Mouse (Mus musculus): Measurements from ENCODE around the gene Rpl23a. TPM values are rescaled to one million over a fixed set of nuclear protein-coding genes. Genes with fewer than 3 reads are reported as not detected.

The Rpl23a gene
- polyA plus RNA-seq, 1 experiment: 312 TPM

- Histone ChIP-seq H3K27me3 (ENCODE audit: control insufficient read depth, insufficient read depth, low read length) (no peaks in the 10 kb centered on the region), H3K4me3 (ENCODE audit: control insufficient read depth, insufficient read depth, low read length) (no peak overlapping the region), H3K4me1 (replicated peaks; ENCODE audit: control insufficient read depth, insufficient read depth, low read length) (peaks cover 3% of the 10 kb centered on the region), H3K27ac (ENCODE audit: control insufficient read depth, insufficient read depth, low read length) (no peak overlapping the region), H3K36me3 (ENCODE audit: control insufficient read depth, insufficient read depth, low read length) (peaks cover 88% of the 10 kb centered on the region)
- no peak for TF ChIP-seq POLR2A (IDR thresholded peaks at IDR 0.05; ENCODE audit: control insufficient read depth, extremely low read depth, insufficient read depth, low read length, poor library complexity)
- TF ChIP-seq CTCF (IDR thresholded peaks at IDR 0.05; ENCODE audit: borderline replicate concordance, control insufficient read depth, extremely low read depth, insufficient read depth, low read length, poor library complexity): no peak
- no peak for DNase-seq
- 94% methylated on average over 7 of the region's 7 CpGs for WGBS
Observed at GRCm38 (mm10) chr11:78210615-78211014, 27.2 kb upstream of the Rpl23a start.

DNA sequence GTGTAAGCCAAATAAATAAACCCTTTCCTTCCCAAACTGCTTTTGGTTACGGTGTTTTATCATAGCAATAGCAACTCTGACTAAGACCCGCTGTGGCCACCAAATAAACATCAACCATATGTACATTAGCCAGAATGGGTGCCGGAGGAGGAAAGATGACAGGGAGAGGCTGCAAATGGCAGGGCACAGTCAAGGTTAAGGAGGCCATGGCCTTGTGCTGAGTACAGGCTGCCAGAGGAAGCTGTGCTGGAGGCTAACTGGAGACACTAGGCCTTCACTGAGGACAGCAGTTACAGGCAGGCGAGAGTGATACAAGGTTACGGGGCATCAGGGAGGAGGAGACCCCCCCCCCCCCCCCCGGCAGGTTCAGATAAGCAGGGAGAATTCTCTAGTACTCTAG is 26.5 kb upstream of the Rpl23a start:
- no peaks in the 10 kb centered on the region for H3K4me1 ChIP-seq (replicated peaks; ENCODE audit: control insufficient read depth, insufficient read depth, low read length)
- DNase-seq: no peak
- WGBS: 97% methylated on average over 6 of the region's 6 CpGs
- no peak overlapping the region for H3K27ac ChIP-seq (ENCODE audit: control insufficient read depth, insufficient read depth, low read length)
- no peaks in the 10 kb centered on the region for H3K27me3 ChIP-seq (ENCODE audit: control insufficient read depth, insufficient read depth, low read length)
- H3K4me3 ChIP-seq (ENCODE audit: control insufficient read depth, insufficient read depth, low read length): no peak overlapping the region
- no peak for TF ChIP-seq CTCF (IDR thresholded peaks at IDR 0.05; ENCODE audit: borderline replicate concordance, control insufficient read depth, extremely low read depth, insufficient read depth, low read length, poor library complexity)
- TF ChIP-seq POLR2A (IDR thresholded peaks at IDR 0.05; ENCODE audit: control insufficient read depth, extremely low read depth, insufficient read depth, low read length, poor library complexity): no peak
- peaks cover 92% of the 10 kb centered on the region for H3K36me3 ChIP-seq (ENCODE audit: control insufficient read depth, insufficient read depth, low read length)

- Histone ChIP-seq H3K27me3 (ENCODE audit: control insufficient read depth, insufficient read depth, low read length) (no peaks in the 10 kb centered on the region), H3K36me3 (ENCODE audit: control insufficient read depth, insufficient read depth, low read length) (peaks cover 70% of the 10 kb centered on the region), H3K4me3 (ENCODE audit: control insufficient read depth, insufficient read depth, low read length) (no peak overlapping the region), H3K4me1 (replicated peaks; ENCODE audit: control insufficient read depth, insufficient read depth, low read length) (no peaks in the 10 kb centered on the region), H3K27ac (ENCODE audit: control insufficient read depth, insufficient read depth, low read length) (no peak overlapping the region)
- 96% methylated on average over 7 of the region's 7 CpGs for WGBS
- no peak for DNase-seq
- TF ChIP-seq POLR2A (IDR thresholded peaks at IDR 0.05; ENCODE audit: control insufficient read depth, extremely low read depth, insufficient read depth, low read length, poor library complexity) (no peak), CTCF (IDR thresholded peaks at IDR 0.05; ENCODE audit: borderline replicate concordance, control insufficient read depth, extremely low read depth, insufficient read depth, low read length, poor library complexity) (no peak)
Observed at GRCm38 (mm10) chr11:78207190-78207589, 23.8 kb upstream of the Rpl23a start.

GRCm38 (mm10) chr11:78205361-78206206 is 22.2 kb upstream of the Rpl23a start:
- Histone ChIP-seq H3K36me3 (ENCODE audit: control insufficient read depth, insufficient read depth, low read length) (peaks cover 54% of the 10 kb centered on the region), H3K27me3 (ENCODE audit: control insufficient read depth, insufficient read depth, low read length) (no peaks in the 10 kb centered on the region), H3K27ac (ENCODE audit: control insufficient read depth, insufficient read depth, low read length) (no peak overlapping the region), H3K4me3 (ENCODE audit: control insufficient read depth, insufficient read depth, low read length) (no peak overlapping the region), H3K4me1 (replicated peaks; ENCODE audit: control insufficient read depth, insufficient read depth, low read length) (no peaks in the 10 kb centered on the region)
- WGBS: 93% methylated on average over 13 of the region's 13 CpGs
- TF ChIP-seq CTCF (IDR thresholded peaks at IDR 0.05; ENCODE audit: borderline replicate concordance, control insufficient read depth, extremely low read depth, insufficient read depth, low read length, poor library complexity) (no peak), POLR2A (IDR thresholded peaks at IDR 0.05; ENCODE audit: control insufficient read depth, extremely low read depth, insufficient read depth, low read length, poor library complexity) (no peak)
- no peak for DNase-seq

GRCm38 (mm10) chr11:78204287-78204686 is 20.9 kb upstream of the Rpl23a start:
- Histone ChIP-seq H3K36me3 (ENCODE audit: control insufficient read depth, insufficient read depth, low read length) (peaks cover 41% of the 10 kb centered on the region), H3K4me3 (ENCODE audit: control insufficient read depth, insufficient read depth, low read length) (no peak overlapping the region), H3K4me1 (replicated peaks; ENCODE audit: control insufficient read depth, insufficient read depth, low read length) (no peaks in the 10 kb centered on the region), H3K27me3 (ENCODE audit: control insufficient read depth, insufficient read depth, low read length) (no peaks in the 10 kb centered on the region), H3K27ac (ENCODE audit: control insufficient read depth, insufficient read depth, low read length) (no peak overlapping the region)
- 96% methylated on average over 6 of the region's 6 CpGs for WGBS
- no peak for TF ChIP-seq POLR2A (IDR thresholded peaks at IDR 0.05; ENCODE audit: control insufficient read depth, extremely low read depth, insufficient read depth, low read length, poor library complexity)
- TF ChIP-seq CTCF (IDR thresholded peaks at IDR 0.05; ENCODE audit: borderline replicate concordance, control insufficient read depth, extremely low read depth, insufficient read depth, low read length, poor library complexity): no peak
- DNase-seq: no peak

GRCm38 (mm10) chr11:78202372-78202771 is 19.0 kb upstream of the Rpl23a start:
- WGBS: 96% methylated on average over 3 of the region's 3 CpGs
- Histone ChIP-seq H3K27me3 (ENCODE audit: control insufficient read depth, insufficient read depth, low read length) (no peaks in the 10 kb centered on the region), H3K27ac (ENCODE audit: control insufficient read depth, insufficient read depth, low read length) (no peak overlapping the region), H3K4me3 (ENCODE audit: control insufficient read depth, insufficient read depth, low read length) (no peak overlapping the region), H3K36me3 (ENCODE audit: control insufficient read depth, insufficient read depth, low read length) (peaks cover 22% of the 10 kb centered on the region), H3K4me1 (replicated peaks; ENCODE audit: control insufficient read depth, insufficient read depth, low read length) (no peaks in the 10 kb centered on the region)
- DNase-seq: no peak
- TF ChIP-seq CTCF (IDR thresholded peaks at IDR 0.05; ENCODE audit: borderline replicate concordance, control insufficient read depth, extremely low read depth, insufficient read depth, low read length, poor library complexity) (no peak), POLR2A (IDR thresholded peaks at IDR 0.05; ENCODE audit: control insufficient read depth, extremely low read depth, insufficient read depth, low read length, poor library complexity) (no peak)

Data from thymus, adult 2 months (tissue).